Mouse (Mus musculus) gastrocnemius, adult 8-10 months (tissue): Measurements from ENCODE around the gene Nfat5. TPM values are rescaled to one million over a fixed set of nuclear protein-coding genes. Genes with fewer than 3 reads are reported as not detected.

Source experiments
- DNase-seq, 2 experiments: peaks; one replicate each; pipeline ENCODE4 v3.0.0; 2022; ENCODE audit warnings: low spot score in 2 of 2
- total RNA-seq, 4 experiments: library from RNA; stranded (reverse); gene quantifications; 2 replicates each; pipeline ENCODE4 v1.2.4; 2022

Gene Nfat5
- total RNA-seq, 4 experiments from 2014 or later: 16.2 to 19.2 (median 17.0) TPM

DNA sequence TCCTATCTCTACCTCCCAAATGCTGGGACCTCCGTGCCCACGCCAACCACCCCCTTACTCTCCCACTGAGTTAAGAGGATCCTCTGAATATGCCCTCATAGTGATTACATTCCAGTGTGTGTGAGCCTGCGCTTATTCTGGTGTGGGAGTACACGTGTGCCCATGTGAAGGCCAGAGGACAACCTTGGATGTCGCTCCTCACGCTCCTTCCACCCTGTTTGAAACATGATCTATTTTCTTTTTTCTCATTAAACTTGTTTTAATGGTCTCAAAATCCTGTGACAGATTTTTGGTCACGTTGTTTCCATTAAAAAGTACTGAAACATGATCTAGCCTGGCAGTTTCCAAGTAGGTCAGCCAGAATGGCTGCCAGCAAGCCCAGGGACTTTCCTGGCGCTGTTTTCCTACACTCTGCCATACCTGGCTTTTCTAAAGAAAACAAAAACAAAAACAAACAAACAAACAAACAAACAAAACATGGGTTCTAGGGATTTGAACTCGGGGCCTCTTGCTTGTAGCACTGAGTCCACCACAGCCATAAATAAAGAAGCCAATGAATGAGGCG, 102.9 kb downstream of the Nfat5 start:
- DNase-seq: no peak

DNA sequence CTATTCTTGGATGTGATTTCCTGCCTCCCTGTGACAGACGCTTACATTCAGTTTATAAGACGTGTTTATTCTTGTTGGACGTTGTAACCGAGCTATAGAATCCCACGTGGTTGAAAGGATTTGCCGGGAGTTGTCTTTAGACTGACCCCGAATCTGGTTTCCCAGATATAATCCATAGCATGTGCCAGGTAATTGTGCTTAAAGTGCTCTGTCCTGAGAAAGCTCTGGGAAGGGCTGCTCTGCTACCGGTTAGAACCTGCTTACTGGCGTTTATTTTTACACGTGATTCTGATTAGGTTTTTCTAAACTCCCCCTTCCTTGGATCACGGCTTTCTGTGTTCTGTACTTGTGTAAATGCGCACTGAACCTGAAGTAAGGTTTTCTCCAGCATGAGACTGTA, 104.4 kb downstream of the Nfat5 start:
- no peak for DNase-seq

DNA sequence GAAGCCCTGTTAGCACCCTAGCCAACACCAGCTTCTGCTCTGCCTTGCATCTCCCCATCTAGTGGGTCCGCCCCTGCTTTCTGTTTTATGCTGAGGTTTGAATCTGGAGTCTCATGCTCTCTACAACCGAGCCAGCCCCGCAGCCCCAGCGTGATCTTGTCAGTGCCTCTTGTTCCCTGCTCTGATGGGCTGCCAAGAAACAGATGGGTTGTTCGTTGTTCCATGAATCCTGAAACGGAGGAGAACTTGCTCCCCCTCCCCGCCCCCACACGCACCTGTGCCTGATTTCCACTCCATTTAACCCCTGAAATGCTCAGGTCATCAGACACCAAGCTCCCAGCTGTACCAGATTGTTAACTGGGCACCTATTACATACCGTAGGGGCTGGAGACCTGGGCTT, 106.2 kb downstream of the Nfat5 start:
- DNase-seq: no peak

DNA sequence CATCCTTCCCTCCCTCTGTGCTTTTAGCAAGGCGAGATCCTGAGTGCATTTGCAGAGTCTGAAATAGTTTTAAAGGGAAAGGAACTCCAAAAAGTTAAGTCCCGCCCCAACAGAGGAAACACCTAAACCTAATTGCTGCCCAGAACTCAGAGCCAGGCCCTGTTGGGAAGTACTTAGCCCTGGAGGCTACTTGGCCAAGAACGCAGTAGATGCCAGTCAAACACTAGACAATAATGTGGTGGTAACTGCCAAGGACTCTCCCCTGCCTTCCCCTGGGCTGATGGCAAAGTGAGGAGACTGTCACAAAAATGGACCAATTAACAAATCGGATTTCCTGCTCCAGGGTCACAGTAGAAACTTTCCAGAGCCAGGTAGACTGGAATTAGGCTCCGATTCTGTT, 108.6 kb downstream of the Nfat5 start:
- DNase-seq: no peak

DNA sequence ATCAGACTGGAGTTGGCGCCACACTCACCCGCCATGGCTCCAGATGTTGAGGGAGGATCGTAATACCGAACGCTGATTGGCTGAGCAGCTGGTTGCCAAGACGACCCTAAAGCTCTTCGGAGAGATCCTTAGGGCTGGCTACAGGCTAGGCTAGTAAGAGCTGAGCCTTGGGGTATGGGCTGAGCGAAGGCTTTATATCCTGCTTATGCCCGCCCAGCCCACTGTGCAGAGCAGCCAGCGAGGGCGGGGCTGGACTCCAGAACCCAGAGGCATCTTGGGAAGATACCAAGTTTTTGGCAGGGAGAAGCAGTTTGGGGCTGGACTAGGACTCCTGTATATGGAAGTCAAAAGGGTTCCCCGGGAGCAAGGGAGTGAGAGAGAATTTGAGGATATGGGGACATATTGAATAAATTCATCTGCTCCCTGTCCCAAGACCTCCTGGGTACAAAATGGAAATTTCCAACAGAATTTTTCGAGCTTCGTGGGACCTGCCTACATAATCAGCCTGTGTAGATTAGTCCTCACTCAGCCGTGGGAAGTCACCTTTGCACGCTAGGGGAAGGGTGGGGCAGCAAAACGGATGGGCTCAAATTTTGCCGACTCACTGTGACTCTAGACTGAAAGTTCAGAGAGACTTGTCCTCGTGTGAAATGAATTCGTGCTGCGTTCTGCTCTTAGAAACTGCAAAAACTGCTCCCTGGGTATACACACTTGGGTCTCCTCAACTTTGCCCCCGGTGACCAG, 109.9 kb downstream of the Nfat5 start, which contains the start of gene Nqo1:
Nqo1 (minus strand) TSS at position 169 of the 744 bp plus-strand sequence.
- peak; percentile 59 to 79 for DNase-seq

DNA sequence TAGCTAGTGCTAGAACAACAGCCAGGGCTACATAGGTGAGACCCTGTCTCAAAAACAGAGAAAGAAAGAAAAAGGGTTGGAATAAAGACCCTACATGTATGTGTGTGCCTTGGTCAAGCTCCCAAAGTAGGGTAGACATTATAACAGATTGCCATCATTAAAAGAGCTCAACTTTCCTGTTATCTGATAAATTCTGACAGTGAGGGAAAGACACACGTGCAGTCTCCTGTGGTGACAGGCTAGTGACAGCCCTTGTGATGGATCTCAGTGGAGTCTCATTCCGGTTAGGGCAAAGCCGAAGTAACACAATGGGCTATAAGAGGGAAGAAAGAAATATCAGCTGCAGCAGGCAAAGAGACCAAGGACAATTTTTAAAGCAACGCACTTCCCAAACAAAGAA, 110.8 kb downstream of the Nfat5 start:
- DNase-seq: no peak

DNA sequence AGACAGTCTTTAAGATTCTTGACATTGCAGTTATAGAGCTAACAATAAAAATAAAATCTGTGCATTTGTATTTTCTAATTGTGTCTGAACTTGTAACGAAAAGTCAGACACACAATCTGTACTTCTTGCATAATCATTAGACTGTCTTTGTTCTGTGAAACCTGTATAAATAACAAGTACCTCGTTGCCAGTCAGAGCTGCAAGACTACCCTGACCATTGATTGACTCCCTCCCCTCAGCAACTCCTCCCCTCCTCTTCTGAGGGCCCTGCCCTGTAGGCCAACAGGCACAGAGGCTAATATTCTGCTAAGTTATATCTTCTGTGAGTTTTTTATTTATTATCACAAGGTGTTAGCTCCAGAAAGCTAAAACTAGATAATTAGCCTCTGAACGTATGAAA, 112.7 kb downstream of the Nfat5 start:
- no peak for DNase-seq

DNA sequence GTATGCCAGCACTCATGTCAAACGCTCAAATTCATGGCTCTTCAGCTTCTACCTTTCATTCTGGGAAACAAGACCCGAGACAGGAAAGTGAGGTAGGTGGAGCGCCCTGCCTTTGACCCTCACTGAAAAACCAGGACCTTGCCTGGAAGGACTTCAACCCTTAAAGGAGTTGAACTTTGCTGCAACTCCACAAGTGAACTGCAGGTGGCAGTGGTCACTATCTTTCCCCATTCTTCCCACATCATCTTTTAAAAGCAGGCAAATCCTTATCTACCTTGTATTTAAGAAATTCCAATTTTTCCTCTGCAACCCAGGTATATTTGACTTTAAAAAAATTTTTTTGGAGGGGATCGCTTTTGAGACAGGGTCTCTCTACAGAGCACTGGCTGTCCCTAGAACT, 118.1 kb downstream of the Nfat5 start:
- no peak for DNase-seq

DNA sequence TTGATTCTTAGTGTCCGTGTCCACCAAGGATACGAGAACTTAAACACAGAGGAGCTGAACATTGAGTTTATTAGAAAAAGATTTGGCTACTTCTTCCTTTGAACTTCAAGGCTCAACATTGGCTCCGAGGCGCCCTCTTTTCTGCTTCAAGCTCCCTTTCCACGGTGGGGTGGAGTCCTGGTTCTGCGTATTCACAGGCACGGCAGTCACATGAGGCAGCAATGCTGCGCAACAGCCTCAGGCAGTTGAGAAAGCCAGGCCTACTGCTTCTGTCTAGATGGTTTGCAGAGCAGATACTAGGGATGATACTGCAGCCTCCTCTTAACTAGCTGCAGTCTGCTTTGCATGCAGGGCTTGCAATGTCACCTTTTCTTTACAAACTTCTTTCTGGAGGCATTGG, 119.3 kb downstream of the Nfat5 start:
- DNase-seq: no peak

DNA sequence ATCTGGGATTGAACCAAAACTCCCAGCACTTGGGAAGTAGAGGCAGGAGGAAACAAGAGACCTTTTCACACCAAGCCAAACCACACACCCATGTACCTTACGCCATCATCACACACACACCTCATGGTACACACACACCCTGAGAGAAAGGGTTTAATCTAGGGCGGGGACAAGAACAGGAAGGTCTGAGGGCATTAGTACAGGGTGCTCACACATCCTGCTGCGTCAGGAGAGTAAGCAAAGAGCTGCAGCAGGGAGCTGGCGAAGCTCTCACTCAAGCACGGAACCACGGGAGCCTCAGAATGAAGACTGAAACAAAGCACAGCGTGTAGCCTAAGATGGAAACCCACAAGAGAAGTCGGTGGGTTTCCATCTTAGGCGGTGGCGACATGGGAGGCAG, 120.6 kb downstream of the Nfat5 start:
- no peak for DNase-seq

DNA sequence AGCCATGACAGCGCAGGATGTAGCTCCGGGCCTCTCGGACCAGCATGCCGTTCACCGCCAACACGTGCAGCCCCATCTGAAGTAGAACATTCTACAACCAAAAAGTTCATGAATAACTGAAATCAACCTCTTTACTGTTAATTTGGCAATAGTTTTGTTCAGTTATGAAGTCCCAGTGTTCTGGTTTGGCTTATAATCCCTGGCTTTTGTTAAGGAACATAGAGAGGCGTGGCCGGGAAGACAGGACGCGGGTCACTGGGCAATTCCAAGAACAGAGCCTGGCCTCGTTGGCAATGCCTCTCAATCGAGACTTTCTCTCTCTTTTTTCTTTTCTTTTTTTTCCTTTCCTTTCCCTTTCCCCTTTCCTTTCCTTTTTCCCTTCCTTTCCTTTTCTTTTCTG, 123.7 kb downstream of the Nfat5 start:
- DNase-seq: no peak

DNA sequence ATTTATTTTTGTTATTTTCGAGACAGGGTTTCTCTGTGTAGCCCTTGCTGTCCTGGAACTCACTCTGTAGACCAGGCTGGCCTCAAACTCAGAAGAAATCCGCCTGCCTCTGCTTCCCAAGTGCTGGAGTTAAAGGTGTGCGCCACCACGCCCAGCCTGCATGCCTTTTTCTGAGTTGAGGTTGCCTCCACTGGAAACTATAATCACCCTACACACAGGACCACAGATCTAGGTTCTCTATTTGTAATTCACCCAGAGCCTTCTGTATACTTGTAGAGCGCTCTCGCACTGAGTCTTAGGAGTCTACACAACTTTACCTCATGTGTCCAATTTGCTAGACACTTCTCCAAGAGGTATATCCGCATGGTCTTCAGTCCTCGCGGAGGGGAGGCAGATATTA, 130.9 kb downstream of the Nfat5 start:
- no peak for DNase-seq

DNA sequence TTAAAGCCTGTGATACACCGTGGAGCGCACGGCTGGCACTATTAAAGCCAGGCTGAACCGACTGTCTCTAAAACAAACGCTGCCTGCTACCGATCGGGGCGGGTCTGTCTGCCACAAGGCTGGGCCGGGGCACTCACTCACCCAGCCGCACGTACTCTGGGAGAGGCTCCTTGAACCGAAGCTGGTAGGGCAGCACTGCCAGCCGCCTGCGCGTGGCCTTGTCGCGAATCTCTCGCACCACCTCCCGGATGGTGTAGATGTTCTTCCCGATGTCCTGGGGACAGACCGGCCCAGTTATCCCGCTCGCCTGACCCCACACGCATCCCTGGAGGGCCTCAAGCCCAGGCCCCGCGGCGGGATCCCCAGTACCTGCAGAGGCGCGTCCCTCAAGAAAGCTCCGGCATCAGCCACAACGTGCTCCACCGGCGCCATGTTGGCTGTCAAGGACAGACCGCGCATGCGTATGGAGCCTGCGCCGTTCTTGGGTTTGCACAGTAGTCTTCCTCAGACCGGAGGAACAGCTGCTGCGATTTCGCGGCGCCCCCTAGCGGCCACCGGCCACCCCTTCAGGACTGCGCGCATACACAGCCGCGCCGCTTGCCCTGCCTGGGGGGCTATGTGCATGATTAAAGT, 131.4 kb downstream of the Nfat5 start, which contains the start of gene Nob1:
Nob1 (minus strand) TSS at position 455 of the 633 bp plus-strand sequence.
- peak; percentile 91 to 95 for DNase-seq

DNA sequence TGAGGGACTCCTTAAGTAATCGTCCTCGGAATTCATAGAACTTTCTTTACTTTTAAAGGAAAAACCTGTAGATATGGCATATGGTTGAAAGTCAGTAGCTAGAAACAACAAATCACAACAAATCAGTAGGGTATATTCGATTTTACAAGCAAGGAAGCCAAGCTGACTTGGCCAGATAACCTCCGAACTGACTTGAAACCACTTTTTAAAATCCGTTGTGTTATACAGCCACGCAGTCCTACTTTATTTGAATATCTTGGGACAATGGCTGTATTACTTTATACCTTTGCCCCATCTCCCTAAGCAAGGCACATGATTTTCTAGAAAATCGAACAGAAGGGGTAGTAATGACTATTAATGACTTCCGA, 131.9 kb downstream of the Nfat5 start:
- DNase-seq: no peak

Other genes starting within 250 kb of the Nfat5 start
- gene Pdf, start 244.9 kb upstream of the Nfat5 start, total RNA-seq: 10 to 100 TPM; 40.9 to 60.7 (median 54.2) TPM
- 10 to 100 TPM; 15.8 to 21.7 (median 19.5) TPM for gene Cog8, start 236.8 kb upstream of the Nfat5 start, total RNA-seq
- 10 to 100 TPM; 15.2 to 22.6 (median 19.1) TPM for gene Nip7, start 236.6 kb upstream of the Nfat5 start, total RNA-seq
- gene Tmed6, start 227.8 kb upstream of the Nfat5 start, total RNA-seq: not detected
- 10 to 100 TPM; 13.1 to 17.6 (median 14.7) TPM for gene Terf2, start 196.9 kb upstream of the Nfat5 start, total RNA-seq
- 10 to 100 TPM; 28.2 to 39.7 (median 34.2) TPM for gene Cyb5b, start 142.8 kb upstream of the Nfat5 start, total RNA-seq
- gene Nqo1, start 109.7 kb downstream of the Nfat5 start, total RNA-seq: 10 to 100 TPM; 26.7 to 45.4 (median 34.9) TPM
- gene Nob1, start 131.6 kb downstream of the Nfat5 start, total RNA-seq: 10 to 100 TPM; 21.4 to 25.7 (median 22.5) TPM
- gene Wwp2, start 142.9 kb downstream of the Nfat5 start, total RNA-seq: 10 to 100 TPM; 13.1 to 16.7 (median 14.9) TPM